Mouse (Mus musculus): ENCODE data around the gene Gp1ba.

GRCm38 (mm10) chr11:70610752-70611151 is 28.2 kb upstream of the Gp1ba start:
- TF ChIP-seq CTCF (IDR thresholded peaks at IDR 0.05; ENCODE audit: low read depth, low read length) (no peak), POLR2A (IDR thresholded peaks at IDR 0.05; ENCODE audit: borderline replicate concordance, low read depth, low read length) (no peak)
